Mouse (Mus musculus) small intestine, adult 2 months (tissue): ENCODE data around the gene Add1.

Experiments
- CTCF ChIP-seq: fragments of 200-500 bp; IDR thresholded peaks from 2 replicates; pipeline ENCODE4 v1.5.1; 2012; ENCODE audit warnings: low read depth, mild to moderate bottlenecking, control low read depth, inconsistent platforms, low read length, moderate library complexity, mixed read lengths; ENCODE audit not compliant: insufficient replicate concordance, insufficient read length; ENCODE audit errors: extremely low read depth
- POLR2A ChIP-seq: fragments of 200-500 bp; IDR thresholded peaks from 2 replicates; pipeline ENCODE4 v1.6.1; 2012; ENCODE audit warnings: low read depth, mild to moderate bottlenecking, control low read depth, inconsistent platforms, low read length, moderate library complexity

DNA sequence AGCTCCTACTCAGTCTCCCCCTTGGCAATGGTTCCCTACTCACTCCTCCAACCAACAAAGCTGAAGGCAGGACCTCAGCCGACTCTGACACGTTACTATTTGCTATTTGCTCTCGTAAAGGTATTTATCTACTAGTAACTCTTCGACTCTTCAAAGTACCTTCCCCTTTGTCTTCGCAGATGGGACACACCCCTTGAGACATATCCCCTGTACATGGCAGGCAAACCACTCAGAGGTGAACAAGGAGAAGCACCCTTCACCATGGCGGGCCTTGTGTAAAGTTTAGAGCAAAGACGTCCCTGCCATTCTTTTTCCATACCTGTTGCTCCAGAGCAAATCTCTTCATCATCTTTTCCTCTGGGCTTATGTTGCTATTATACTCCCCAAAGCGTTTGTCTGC lies 84.1 kb downstream of the Add1 start:
- TF ChIP-seq CTCF, result no peak
- no peak for TF ChIP-seq POLR2A
